Mouse (Mus musculus): ENCODE data around the gene Neu1.
"Not testable (repeated sequence)": the region's sequence is repeated elsewhere in the genome, so short reads cannot be mapped to it uniquely, and the experiment has no call there.

The Neu1 gene

DNA sequence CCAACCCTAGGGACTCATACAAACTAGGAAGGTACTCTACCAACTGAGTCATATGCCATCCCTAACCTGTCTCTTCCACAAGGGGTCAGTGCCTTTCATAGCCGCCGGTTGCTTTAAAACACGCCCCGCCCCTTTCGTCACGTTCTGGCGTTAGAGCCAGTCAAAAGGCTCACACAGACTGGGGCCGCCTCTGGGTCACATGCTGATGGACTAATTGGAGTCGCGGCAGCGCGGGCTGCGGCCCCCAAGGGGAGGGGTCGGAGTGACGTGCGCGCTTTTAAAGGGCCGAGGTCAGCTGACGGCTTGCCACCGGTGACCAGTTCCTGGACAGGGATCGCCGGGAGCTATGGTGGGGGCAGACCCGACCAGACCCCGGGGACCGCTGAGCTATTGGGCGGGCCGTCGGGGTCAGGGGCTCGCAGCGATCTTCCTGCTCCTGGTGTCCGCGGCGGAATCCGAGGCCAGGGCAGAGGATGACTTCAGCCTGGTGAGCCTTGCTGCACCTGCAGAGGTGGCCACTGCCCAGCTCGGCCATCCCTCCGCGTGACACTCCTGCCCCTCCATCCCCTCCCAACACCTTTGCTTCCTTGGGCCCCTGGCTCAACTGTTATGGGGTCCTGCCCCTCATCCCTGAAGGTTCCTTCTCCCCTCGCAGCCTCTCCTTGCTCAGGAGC lies at the start of gene Neu1:
TSS of gene Neu1 (plus strand) at position 193 of the 674 bp plus-strand sequence.
- DNase-seq (ENCODE audit: low spot score): peak; percentile 99

- DNase-seq (ENCODE audit: low spot score): no peak
Measured at GRCm38 (mm10) chr17:34881683-34882310, 49.3 kb upstream of the Neu1 start, which contains the start of gene Gm20547. Gene Gm20547 (minus strand): TSS chr17:34882042.

DNA sequence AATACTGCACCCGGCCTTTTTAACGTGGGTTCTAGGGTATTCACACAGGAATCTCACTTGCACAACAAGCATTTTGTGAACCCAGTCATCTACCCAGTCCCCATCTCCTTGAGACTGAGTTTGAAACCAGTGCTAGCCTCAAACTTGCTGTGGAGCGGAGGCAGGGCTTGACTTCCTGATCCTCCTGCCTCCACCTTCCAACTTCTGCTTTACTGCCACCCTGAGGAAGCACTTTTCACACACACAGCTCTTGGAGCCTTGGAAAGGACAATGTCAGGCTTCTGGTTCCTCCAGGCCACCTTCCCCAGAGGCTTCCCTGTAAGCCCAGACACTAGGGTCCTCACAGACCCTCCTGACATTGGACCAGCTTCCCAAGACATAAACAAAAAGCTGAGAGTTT lies 47.7 kb upstream of the Neu1 start:
- no peak for DNase-seq (ENCODE audit: low spot score)

- no peak for DNase-seq (ENCODE audit: low spot score)
Measured at GRCm38 (mm10) chr17:34884704-34885103, 46.3 kb upstream of the Neu1 start.

GRCm38 (mm10) chr17:34885615-34886014 lies 45.4 kb upstream of the Neu1 start:
- no peak for DNase-seq (ENCODE audit: low spot score)

DNA sequence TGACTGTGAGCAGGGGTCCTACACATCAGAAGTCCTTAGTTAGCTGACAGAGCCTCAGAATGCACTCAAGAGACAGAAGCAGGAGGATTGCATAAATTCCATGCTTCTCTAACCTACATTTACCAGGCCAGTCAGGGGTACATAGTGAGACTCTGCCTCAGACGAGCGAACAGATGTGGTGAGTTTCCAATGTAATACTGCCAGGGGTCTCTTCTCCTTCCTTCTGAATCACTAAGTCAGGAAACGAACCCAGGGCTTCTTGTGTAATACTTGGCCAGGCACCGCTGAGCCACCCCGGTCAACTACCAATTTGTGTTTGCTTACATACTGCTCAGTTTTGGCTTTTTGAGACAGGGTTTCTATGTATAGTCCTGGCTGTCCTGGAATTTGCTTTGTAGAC lies 43.1 kb upstream of the Neu1 start:
- no peak for DNase-seq (ENCODE audit: low spot score)

GRCm38 (mm10) chr17:34890074-34890743 lies 40.8 kb upstream of the Neu1 start:
- no peak for DNase-seq (ENCODE audit: low spot score)

DNA sequence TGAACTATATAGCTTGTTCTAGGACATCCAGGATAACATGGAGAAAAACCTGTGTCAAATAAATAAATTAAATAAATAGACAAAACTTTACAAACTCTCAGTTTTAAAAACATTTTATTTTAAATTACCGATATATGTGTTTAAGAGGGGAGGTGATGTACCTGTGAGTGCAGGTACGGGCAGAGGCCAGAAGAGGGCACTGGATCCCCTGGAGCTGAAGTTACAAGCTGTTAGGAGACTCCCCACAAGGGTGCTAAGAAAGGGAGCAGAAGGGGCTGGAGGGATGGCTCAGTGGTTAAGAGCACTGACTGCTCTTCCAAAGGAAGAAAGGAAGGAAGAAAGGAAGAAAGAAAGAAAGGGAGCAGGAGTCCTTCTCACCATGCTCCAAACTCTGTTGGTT lies 39.7 kb upstream of the Neu1 start:
- DNase-seq (ENCODE audit: low spot score): no peak

GRCm38 (mm10) chr17:34893072-34893824 lies 37.8 kb upstream of the Neu1 start:
- no peak for DNase-seq (ENCODE audit: low spot score)

GRCm38 (mm10) chr17:34894074-34894597 lies 36.9 kb upstream of the Neu1 start:
- peak; percentile 94 for DNase-seq (ENCODE audit: low spot score)

GRCm38 (mm10) chr17:34894801-34895530 lies 36.1 kb upstream of the Neu1 start:
- DNase-seq (ENCODE audit: low spot score): peak; percentile 61

DNA sequence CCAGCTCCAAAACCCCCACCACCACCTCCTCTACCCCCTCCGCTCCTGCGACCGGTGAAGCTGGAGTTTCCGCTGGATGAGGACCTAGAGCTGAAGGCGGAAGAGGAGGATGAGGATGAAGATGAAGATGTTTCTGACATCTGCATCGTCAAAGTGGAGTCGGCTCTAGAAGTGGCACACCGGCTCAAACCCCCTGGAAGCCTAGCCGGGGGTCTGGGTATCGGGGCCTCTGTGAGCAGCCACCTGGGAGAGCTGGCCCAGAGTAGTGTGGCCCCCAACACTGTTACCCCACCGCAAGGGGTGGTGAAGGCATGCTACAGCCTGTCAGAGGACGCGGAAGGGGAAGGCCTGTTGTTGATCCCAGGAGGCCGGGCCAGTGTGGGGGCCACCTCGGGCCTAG lies 35.3 kb upstream of the Neu1 start:
- DNase-seq (ENCODE audit: low spot score): no peak

DNA sequence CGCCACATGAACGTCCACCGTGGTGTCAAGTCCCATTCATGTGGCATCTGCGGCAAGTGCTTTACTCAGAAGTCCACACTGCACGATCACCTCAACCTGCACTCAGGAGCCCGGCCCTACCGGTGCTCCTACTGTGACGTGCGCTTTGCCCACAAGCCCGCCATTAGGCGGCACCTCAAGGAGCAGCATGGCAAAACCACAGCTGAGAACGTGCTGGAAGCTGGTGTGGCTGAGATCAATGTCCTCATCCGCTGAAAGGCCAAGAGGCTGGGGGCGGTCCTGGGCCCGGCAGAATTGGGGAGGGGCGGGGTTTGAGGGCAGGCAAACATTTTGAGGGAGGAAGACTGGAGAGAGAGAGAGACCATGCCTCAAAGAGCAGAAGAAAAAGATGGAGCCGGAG lies 34.7 kb upstream of the Neu1 start:
- DNase-seq (ENCODE audit: low spot score): no peak

DNA sequence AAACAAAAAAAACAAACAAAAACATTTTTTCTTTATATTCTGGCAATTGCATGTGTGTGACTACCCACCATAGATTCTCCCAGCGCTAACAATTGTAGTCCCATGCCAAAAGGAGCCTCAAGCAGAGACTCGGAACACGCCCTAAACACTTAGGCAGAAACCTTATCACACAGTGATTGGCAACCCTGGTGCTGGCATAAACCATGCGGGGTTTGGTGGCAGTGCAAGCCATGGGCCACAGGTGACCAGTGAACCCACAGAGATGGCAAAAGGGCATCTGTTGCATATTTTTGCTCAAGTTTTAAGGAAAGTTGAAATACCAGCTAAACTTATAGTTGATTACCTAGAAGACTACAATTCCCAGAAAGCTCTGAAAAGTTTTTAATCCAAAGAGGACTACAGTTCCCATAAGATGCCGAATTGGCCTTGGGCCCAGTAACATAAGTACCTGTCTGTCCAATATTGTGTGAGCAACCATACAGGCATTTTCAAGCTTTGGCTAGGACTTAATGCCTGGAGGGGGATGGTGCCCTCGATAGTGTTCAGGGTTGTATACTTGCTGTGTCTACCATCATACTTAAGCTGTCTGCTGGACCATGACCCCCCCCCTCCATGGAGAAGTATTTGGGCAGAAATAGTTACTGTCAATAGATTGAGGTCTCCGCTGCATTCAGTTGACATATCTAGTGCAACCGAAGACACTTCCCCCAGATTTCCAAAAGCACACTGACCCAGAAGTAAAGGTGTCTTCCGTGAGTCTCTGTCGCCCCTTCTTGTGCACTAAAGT lies 33.5 kb upstream of the Neu1 start:
- peak; percentile 67 for DNase-seq (ENCODE audit: low spot score)

GRCm38 (mm10) chr17:34898160-34898586 lies 32.9 kb upstream of the Neu1 start, which contains the start of the genes C2 and Ehmt2:
Gene C2 (minus strand): TSS chr17:34898265.
Gene Ehmt2 (plus strand): TSS chr17:34898469.
- DNase-seq (ENCODE audit: low spot score): peak; percentile 78

DNA sequence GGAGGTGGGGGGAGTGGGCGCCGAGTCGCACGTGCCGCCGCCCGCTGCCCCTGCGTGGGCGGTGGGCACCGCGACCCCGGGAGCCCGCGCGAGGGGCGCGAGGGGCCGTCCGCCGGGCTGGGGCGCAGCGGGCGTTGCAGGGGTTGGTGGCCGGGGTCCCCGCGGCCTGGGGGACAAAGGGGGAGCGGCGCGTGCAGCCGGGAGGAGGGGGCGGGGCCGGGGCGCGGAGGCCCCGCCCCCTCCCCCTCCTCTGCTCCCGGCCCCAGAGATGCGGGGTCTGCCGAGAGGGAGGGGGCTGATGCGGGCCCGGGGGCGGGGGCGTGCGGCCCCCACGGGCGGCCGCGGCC lies 32.4 kb upstream of the Neu1 start:
- no peak for DNase-seq (ENCODE audit: low spot score)

- peak; percentile 32 for DNase-seq (ENCODE audit: low spot score)
Measured at GRCm38 (mm10) chr17:34899053-34899889, 31.8 kb upstream of the Neu1 start.

DNA sequence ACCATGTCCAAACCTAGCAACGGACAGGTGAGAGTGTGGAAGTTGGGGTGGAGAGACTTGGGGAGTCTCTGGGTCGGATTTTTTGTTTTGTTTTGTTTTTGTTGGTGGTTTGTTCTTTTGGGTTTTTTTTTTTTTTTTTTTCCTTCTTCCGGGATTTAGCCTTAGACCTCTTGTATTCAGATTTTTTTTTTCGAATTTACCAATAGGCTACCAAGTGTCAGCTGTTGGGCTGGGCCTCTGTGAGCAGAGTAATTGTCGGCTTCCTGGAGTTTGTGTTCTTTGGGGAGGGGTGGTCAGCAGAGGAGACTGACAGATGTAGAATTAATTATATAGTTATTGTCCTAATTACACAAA lies 31.2 kb upstream of the Neu1 start:
- no peak for DNase-seq (ENCODE audit: low spot score)

DNA sequence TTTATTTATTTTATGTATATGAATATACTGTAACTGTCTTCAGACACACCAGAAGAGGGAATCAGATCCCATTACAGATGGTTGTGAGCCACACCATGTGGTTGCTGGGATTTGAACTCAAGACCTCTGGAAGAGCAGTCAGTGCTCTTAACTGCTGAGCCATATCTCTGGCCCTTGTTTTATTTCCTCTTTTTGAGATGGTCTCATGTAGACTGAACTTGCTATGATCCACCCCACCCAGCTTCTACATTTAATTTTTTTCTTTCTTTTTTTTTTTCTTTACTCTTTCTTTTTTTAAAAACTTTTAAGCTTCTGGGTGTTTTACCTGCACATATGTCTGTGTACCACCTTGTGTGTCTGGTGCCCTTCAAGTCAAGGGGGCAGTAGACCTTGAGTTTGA lies 30.2 kb upstream of the Neu1 start:
- not testable (repeated sequence) for DNase-seq (ENCODE audit: low spot score)

DNA sequence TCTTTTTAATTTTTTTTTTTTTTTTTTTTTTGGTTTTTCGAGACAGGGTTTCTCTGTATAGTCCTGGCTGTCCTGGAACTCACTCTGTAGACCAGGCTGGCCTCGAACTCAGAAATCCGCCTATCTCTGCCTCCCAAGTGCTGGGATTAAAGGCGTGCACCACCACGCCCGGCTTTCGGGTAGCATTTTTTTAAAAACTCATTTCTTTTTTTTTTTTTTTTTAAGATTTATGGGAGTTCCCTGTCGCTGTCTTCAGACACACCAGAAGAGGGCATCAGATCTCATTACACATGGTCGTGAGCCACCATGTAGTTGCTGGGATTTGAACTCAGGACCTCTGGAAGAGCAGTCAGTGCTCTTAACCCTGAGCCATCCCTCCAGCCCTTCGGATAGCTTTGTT lies 29.1 kb upstream of the Neu1 start:
- not testable (repeated sequence) for DNase-seq (ENCODE audit: low spot score)

All from layer of hippocampus, adult 11-12 months (tissue).